11 mouse cellular contexts compared by ENCODE assay signal in the genomic region with DNA sequence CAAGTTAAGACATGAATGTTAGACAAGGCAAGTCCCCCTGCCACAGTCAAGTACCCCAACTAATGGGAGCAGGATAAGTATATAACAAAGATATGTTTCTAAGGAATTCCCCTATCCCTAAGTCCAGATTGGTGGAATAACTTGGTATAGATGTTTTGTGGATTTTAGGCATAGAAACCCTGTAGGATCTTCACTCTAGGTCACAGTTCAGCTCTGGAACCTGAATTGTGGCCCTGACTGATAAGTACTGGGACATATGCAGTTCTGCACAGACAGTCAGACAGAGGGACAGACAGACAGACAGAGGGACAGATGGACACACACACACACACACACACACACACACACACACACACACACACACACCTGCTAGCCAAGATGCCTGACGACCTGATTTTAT. TPM values are rescaled to one million over a fixed set of nuclear protein-coding genes. Genes with fewer than 3 reads are reported as not detected.
A peak's percentile ranks its signal among the peaks of the same experiment; 100 is the strongest.
DNase-seq lines count a peak whose midpoint lies in the region; ATAC-seq and TF ChIP-seq lines count a peak whose summit lies in the region.
"Had no signal": no experiment of that assay in that cellular context is flagged by ENCODE, and none has a peak within 500 bp of the region (broad histone marks: within the 10 kb centered on the region; RNA-seq: fewer than 3 reads in every experiment).

No protein-coding gene starts in this region.

- H3K27ac ChIP-seq in intestine, embryonic 14.5 days (ENCODE audit: low read depth), result no peak overlapping the region
- no peak overlapping the region for H3K27ac ChIP-seq in intestine, postnatal 0 days (ENCODE audit: low read depth, low read length)
- no peak overlapping the region for H3K27ac ChIP-seq in ES-E14 (ENCODE audit: insufficient read depth, low read depth, low read length, poor library complexity, severe bottlenecking)
- H3K27ac ChIP-seq in liver, embryonic 14.5 days, result no peak overlapping the region
- H3K27ac ChIP-seq: gastrocnemius, adult 2 months had no signal

- H3K4me2 ChIP-seq in intestine, embryonic 14.5 days (ENCODE audit: low read length), result no peak overlapping the region
- H3K4me2 ChIP-seq in intestine, postnatal 0 days (replicated peaks; ENCODE audit: low read depth), result no peak overlapping the region
- H3K4me2 ChIP-seq in liver, embryonic 14.5 days (ENCODE audit: low read depth), result no peak overlapping the region

- peak; percentile 61 for DNase-seq in intestine, embryonic 14.5 days (ENCODE audit: low spot score)
- DNase-seq in ES-E14 (ENCODE audit: low read depth, low spot score), result peak; percentile 70
- peak; percentile 26 for DNase-seq in embryo, embryonic 11 days
- peak; percentile 42 to 66 (median 52) for DNase-seq in liver, embryonic 14.5 days (ENCODE audit: low read depth in 3 of 3, low spot score in 3 of 3)
- DNase-seq in adrenal gland, postnatal 4 days (ENCODE audit: low spot score in 2 of 2), result no peak
- DNase-seq in urinary bladder, postnatal 25 days (ENCODE audit: low spot score), result no peak
- no peak for DNase-seq in kidney, adult 8-10 months
- DNase-seq: gastrocnemius, adult 2 months had no signal

- no peaks in the 10 kb centered on the region for H3K27me3 ChIP-seq in intestine, embryonic 14.5 days (replicated peaks; ENCODE audit: control insufficient read depth, insufficient read depth, low read length)
- H3K27me3 ChIP-seq in intestine, postnatal 0 days (replicated peaks; ENCODE audit: control insufficient read depth, insufficient read depth, low read length), result no peaks in the 10 kb centered on the region
- no peaks in the 10 kb centered on the region for H3K27me3 ChIP-seq in liver, embryonic 14.5 days (ENCODE audit: control insufficient read depth, insufficient read depth, low read length)

- no peak overlapping the region for H3K4me3 ChIP-seq in intestine, embryonic 14.5 days (ENCODE audit: low read depth, low read length)
- H3K4me3 ChIP-seq in intestine, postnatal 0 days (ENCODE audit: low read depth, low read length), result no peak overlapping the region
- H3K4me3 ChIP-seq in ES-E14 (ENCODE audit: insufficient read depth in 1 of 2, low read depth in 1 of 2, low read length in 2 of 2, poor library complexity in 1 of 2, severe bottlenecking in 1 of 2), result no peak overlapping the region
- no peak overlapping the region for H3K4me3 ChIP-seq in liver, embryonic 14.5 days (ENCODE audit: insufficient read depth in 1 of 2, low read depth in 2 of 2, low read length in 2 of 2)
- H3K4me3 ChIP-seq: gastrocnemius, adult 2 months had no signal

- TF ChIP-seq EP300 in liver, embryonic 14.5 days (IDR thresholded peaks at IDR 0.05; ENCODE audit: low read depth), result no peak

- no peak for TF ChIP-seq CTCF in intestine, postnatal 0 days (IDR thresholded peaks at IDR 0.05; ENCODE audit: low read depth)
- no peak for TF ChIP-seq CTCF in liver, embryonic 14.5 days (IDR thresholded peaks at IDR 0.05; ENCODE audit: low read depth)

- no peak overlapping the region for H3K9ac ChIP-seq in intestine, embryonic 14.5 days (ENCODE audit: low read length)
- H3K9ac ChIP-seq in intestine, postnatal 0 days (ENCODE audit: low read depth, low read length), result no peak overlapping the region
- H3K9ac ChIP-seq in ES-E14 (ENCODE audit: insufficient read depth, low read depth, low read length, poor library complexity, severe bottlenecking), result no peak overlapping the region
- no peak overlapping the region for H3K9ac ChIP-seq in liver, embryonic 14.5 days (replicated peaks)

- ATAC-seq in intestine, embryonic 14.5 days (replicated peaks; ENCODE audit: low FRiP score, low TSS enrichment, low read depth), result no peak
- ATAC-seq in intestine, postnatal 0 days, result no peak
- ATAC-seq in liver, embryonic 14.5 days (ENCODE audit: insufficient read depth), result no peak

- H3K36me3 ChIP-seq in intestine, embryonic 14.5 days (ENCODE audit: control insufficient read depth, insufficient read depth, low read length), result no peaks in the 10 kb centered on the region
- no peaks in the 10 kb centered on the region for H3K36me3 ChIP-seq in intestine, postnatal 0 days (ENCODE audit: control insufficient read depth, insufficient read depth)
- no peaks in the 10 kb centered on the region for H3K36me3 ChIP-seq in ES-E14 (ENCODE audit: control insufficient read depth, insufficient read depth, low read length, poor library complexity, severe bottlenecking)
- H3K36me3 ChIP-seq in liver, embryonic 14.5 days (replicated peaks; ENCODE audit: control insufficient read depth, insufficient read depth, low read depth), result no peaks in the 10 kb centered on the region

- in situ Hi-C loops in ES-E14 (cut with MboI; ENCODE audit: low sequenced_read_pairs in 2 of 2, unreplicated experiment in 2 of 2), result no loop called here

- no peaks in the 10 kb centered on the region for H3K4me1 ChIP-seq in intestine, embryonic 14.5 days (replicated peaks; ENCODE audit: control insufficient read depth, insufficient read depth, low read length)
- no peaks in the 10 kb centered on the region; the same call in 1 of the 2 replicates for H3K4me1 ChIP-seq in intestine, postnatal 0 days (replicated peaks; ENCODE audit: control insufficient read depth, insufficient read depth, low read length)
- no peaks in the 10 kb centered on the region for H3K4me1 ChIP-seq in ES-E14 (ENCODE audit: control insufficient read depth in 2 of 2, insufficient read depth in 2 of 2, low read length in 2 of 2, poor library complexity in 1 of 2)
- H3K4me1 ChIP-seq in liver, embryonic 14.5 days (replicated peaks; ENCODE audit: control insufficient read depth in 2 of 2, insufficient read depth in 2 of 2, low read length in 1 of 2), result no peaks in the 10 kb centered on the region; a peak in 1 of 4 replicates

- H3K9me3 ChIP-seq in intestine, embryonic 14.5 days (ENCODE audit: control insufficient read depth, low read length), result no peaks in the 10 kb centered on the region
- H3K9me3 ChIP-seq in intestine, postnatal 0 days (ENCODE audit: control insufficient read depth), result no peaks in the 10 kb centered on the region
- H3K9me3 ChIP-seq in ES-E14 (ENCODE audit: control insufficient read depth, insufficient read depth, low read depth, low read length), result no peaks in the 10 kb centered on the region
- no peaks in the 10 kb centered on the region for H3K9me3 ChIP-seq in liver, embryonic 14.5 days (ENCODE audit: control insufficient read depth, low read length)

- WGBS in intestine, embryonic 14.5 days, result 77% methylated on average over 1 of the region's 1 CpGs
- 100% methylated on average over 1 of the region's 1 CpGs for WGBS in intestine, postnatal 0 days
- 70% methylated on average over 1 of the region's 1 CpGs for WGBS in liver, embryonic 14.5 days (ENCODE audit: insufficient replicate concordance)

TF ChIP-seq in ES-E14, 5 proteins besides CTCF, POLR2A, EP300 and RAD21:
- TF ChIP-seq HCFC1 (IDR thresholded peaks at IDR 0.05; ENCODE audit: borderline replicate concordance, insufficient read depth, low read length), result no peak
- TF ChIP-seq CHD2 (IDR thresholded peaks at IDR 0.05; ENCODE audit: low read depth, low read length), result no peak
- TF ChIP-seq ZC3H11A (IDR thresholded peaks at IDR 0.05; ENCODE audit: borderline replicate concordance, low read depth, low read length), result no peak
- no peak for TF ChIP-seq ZNF384 (IDR thresholded peaks at IDR 0.05; ENCODE audit: low read depth, low read length)
- TF ChIP-seq MAFK (IDR thresholded peaks at IDR 0.05; ENCODE audit: insufficient read depth, low read depth, low read length), result no peak

RNA-seq across cellular contexts. Expression of a gene that starts 32.6 kb away (rescaled TPM):
- polyA plus RNA-seq in intestine, embryonic 14.5 days (2014; fragmentation: Nextera tagmentation; extraction: Ambion mirVana), result not detected in 2 replicates
- not detected in 2 replicates for polyA plus RNA-seq in intestine, postnatal 0 days (2015; fragmentation: Nextera tagmentation; extraction: Ambion mirVana)
- total RNA-seq in ES-E14 (2012; rRNA removed), result 13.5 TPM in 1 of 2 replicates, not detected in the other
- not detected in 2 replicates for polyA plus RNA-seq in liver, embryonic 14.5 days (2012; rRNA removed)
- polyA plus RNA-seq in liver, embryonic 14.5 days (2014; fragmentation: Nextera tagmentation; extraction: Ambion mirVana), result not detected in 2 replicates
- not detected for total RNA-seq in adrenal gland, postnatal 4 days (2021)
- total RNA-seq: gastrocnemius, adult 2 months; hematopoietic stem cell, adult 5-6 weeks; left cerebral cortex, adult 8-10 months had no signal

RNA-seq across cellular contexts. Expression of a gene that starts 36.0 kb away (rescaled TPM):
- polyA plus RNA-seq in intestine, embryonic 14.5 days (2014; fragmentation: Nextera tagmentation; extraction: Ambion mirVana), result 32.0 and 32.6 TPM in 2 replicates
- 13.2 and 21.9 TPM in 2 replicates for polyA plus RNA-seq in intestine, postnatal 0 days (2015; fragmentation: Nextera tagmentation; extraction: Ambion mirVana)
- 17.3 and 32.8 TPM in 2 replicates for total RNA-seq in ES-E14 (2012; rRNA removed)
- 20.2 and 26.0 TPM in 2 replicates for polyA plus RNA-seq in liver, embryonic 14.5 days (2012; rRNA removed)
- 4.4 and 4.7 TPM in 2 replicates for polyA plus RNA-seq in liver, embryonic 14.5 days (2014; fragmentation: Nextera tagmentation; extraction: Ambion mirVana)
- 10 to 100 TPM; 29.0 to 37.2 TPM for total RNA-seq in adrenal gland, postnatal 4 days (2021)

Comparison
In these comparisons a context has a peak if more than half of its experiments do, and no peak if none do; other contexts are left out.
1. DNase-seq: peak in intestine, embryonic 14.5 days (single experiment), ES-E14 (single experiment), embryo, embryonic 11 days (single experiment) and liver, embryonic 14.5 days (3 of 3); none in adrenal gland, postnatal 4 days (0 of 2), urinary bladder, postnatal 25 days (single experiment) and kidney, adult 8-10 months (0 of 2).